In genomic region chr2:9616292-9616691, GRCm38 (mm10) we compare ENCODE assay signal across 23 mouse cellular contexts.
A peak's percentile ranks its signal among the peaks of the same experiment; 100 is the strongest.
DNase-seq lines count a peak whose midpoint lies in the region; ATAC-seq and TF ChIP-seq lines count a peak whose summit lies in the region.
"Had no signal": no experiment of that assay in that cellular context is flagged by ENCODE, and none has a peak within 500 bp of the region (broad histone marks: within the 10 kb centered on the region; RNA-seq: fewer than 3 reads in every experiment).

No protein-coding gene starts in this region.

- no peak for TF ChIP-seq CTCF in stomach, postnatal 0 days (IDR thresholded peaks at IDR 0.05; ENCODE audit: low read depth)

- H3K4me2 ChIP-seq in stomach, postnatal 0 days (replicated peaks; ENCODE audit: low read depth), result no peak overlapping the region
- H3K4me2 ChIP-seq: embryonic facial prominence, embryonic 13.5 days; embryonic facial prominence, embryonic 15.5 days; forebrain, embryonic 13.5 days; forebrain, embryonic 15.5 days had no signal

- H3K9me3 ChIP-seq in stomach, postnatal 0 days (ENCODE audit: control insufficient read depth, low read length), result no peaks in the 10 kb centered on the region
- H3K9me3 ChIP-seq: embryonic facial prominence, embryonic 13.5 days; embryonic facial prominence, embryonic 15.5 days; forebrain, embryonic 13.5 days; forebrain, embryonic 15.5 days had no signal

- 79% methylated on average over 5 of the region's 5 CpGs for WGBS in stomach, postnatal 0 days

- no peak overlapping the region for H3K4me3 ChIP-seq in stomach, postnatal 0 days (ENCODE audit: low read depth, low read length)
- H3K4me3 ChIP-seq: embryonic facial prominence, embryonic 13.5 days; embryonic facial prominence, embryonic 15.5 days; forebrain, embryonic 13.5 days; forebrain, embryonic 15.5 days had no signal

- no peaks in the 10 kb centered on the region for H3K36me3 ChIP-seq in stomach, postnatal 0 days (ENCODE audit: control insufficient read depth, insufficient read depth, low read length)
- H3K36me3 ChIP-seq: embryonic facial prominence, embryonic 13.5 days; embryonic facial prominence, embryonic 15.5 days; forebrain, embryonic 15.5 days had no signal

- no peak overlapping the region for H3K9ac ChIP-seq in stomach, postnatal 0 days (ENCODE audit: low read length)
- H3K9ac ChIP-seq: embryonic facial prominence, embryonic 13.5 days; embryonic facial prominence, embryonic 15.5 days; forebrain, embryonic 13.5 days; forebrain, embryonic 15.5 days; forebrain, postnatal 0 days had no signal

- no peaks in the 10 kb centered on the region for H3K27me3 ChIP-seq in stomach, postnatal 0 days (ENCODE audit: control insufficient read depth, insufficient read depth, low read length)
- H3K27me3 ChIP-seq: embryonic facial prominence, embryonic 13.5 days; embryonic facial prominence, embryonic 15.5 days; forebrain, embryonic 13.5 days; forebrain, embryonic 15.5 days had no signal

- ATAC-seq in frontal cortex, adult (ENCODE audit: low TSS enrichment), result peak; percentile 58; the same call in 1 of the 2 replicates
- ATAC-seq in stomach, postnatal 0 days (ENCODE audit: low FRiP score, low TSS enrichment), result no peak
- ATAC-seq: forebrain, embryonic 13.5 days; forebrain, embryonic 15.5 days; forebrain, postnatal 0 days had no signal

- no peak for DNase-seq in frontal cortex, postnatal 36 days (ENCODE audit: low spot score in 2 of 2)
- DNase-seq in right cerebral cortex, adult 18-20 months, result peak; percentile 8
- DNase-seq in right cerebral cortex, postnatal 10 days (ENCODE audit: low spot score in 2 of 2), result no peak
- peak; percentile 24 for DNase-seq in induced T-regulatory cell, adult 2 months (ENCODE audit: low read depth)
- DNase-seq in telencephalon, adult 2 months (ENCODE audit: low read depth, low spot score), result peak; percentile 18
- DNase-seq in urinary bladder, postnatal 14 days (ENCODE audit: low spot score), result no peak
- no peak for DNase-seq in stomach, postnatal 0 days (ENCODE audit: low spot score)
- DNase-seq: adrenal gland, adult 2 months; adrenal gland, postnatal 14 days; adrenal gland, postnatal 36 days; cerebellum, adult 11 months; cerebellum, adult 18-20 months; cerebellum, adult 8-10 months; cerebellum, adult 9-11 months; cerebellum, postnatal 14 days; cerebellum, postnatal 36 days; embryo, embryonic 11 days; forebrain, postnatal 0 days had no signal

- no peak overlapping the region for H3K27ac ChIP-seq in stomach, postnatal 0 days (replicated peaks)
- H3K27ac ChIP-seq: embryonic facial prominence, embryonic 13.5 days; embryonic facial prominence, embryonic 15.5 days; forebrain, embryonic 13.5 days; forebrain, embryonic 15.5 days had no signal

- H3K4me1 ChIP-seq in stomach, postnatal 0 days (replicated peaks; ENCODE audit: control insufficient read depth, insufficient read depth), result 0 out of 2 replicates have a peak, but pooled peaks cover 3% of the 10 kb centered on the region

- TF ChIP-seq EP300 in stomach, postnatal 0 days (optimal IDR thresholded peaks at IDR 0.05), result no peak

Comparison
In these comparisons a context has a peak if more than half of its experiments do, and no peak if none do; other contexts are left out.
1. DNase-seq: peak in right cerebral cortex, adult 18-20 months (single experiment), induced T-regulatory cell, adult 2 months (single experiment) and telencephalon, adult 2 months (single experiment); none in frontal cortex, postnatal 36 days (0 of 2), right cerebral cortex, postnatal 10 days (0 of 2), urinary bladder, postnatal 14 days (single experiment) and stomach, postnatal 0 days (single experiment).